Mouse (Mus musculus) heart, embryonic 16.5 days (tissue): Measurements from ENCODE around the gene Olfr873. TPM values are rescaled to one million over a fixed set of nuclear protein-coding genes. Genes with fewer than 3 reads are reported as not detected.
"Not testable (repeated sequence)": the region's sequence is repeated elsewhere in the genome, so short reads cannot be mapped to it uniquely, and the experiment has no call there.

Experiments used
- ATAC-seq: fragments of 200-750 bp; cut with Nextera tagmentation; replicated peaks from 2 replicates; pipeline ENCODE4 v1.8.0; 2017; ENCODE audit warnings: moderate number of reproducible peaks; ENCODE audit not compliant: insufficient read depth, low FRiP score; ENCODE audit errors: extremely low read depth
- H3K27ac ChIP-seq: fragments of 300-500 bp; sonication (generic); 2 replicates; pipeline ENCODE4 v1.5.1; 2014; ENCODE audit warnings: mild to moderate bottlenecking, low read length, control low read depth, moderate library complexity
- H3K27me3 ChIP-seq: fragments of 300-500 bp; sonication (generic); 2 replicates; pipeline ENCODE4 v1.6.1; 2014; ENCODE audit warnings: low read length, mixed read lengths; ENCODE audit not compliant: control insufficient read depth, insufficient read depth
- H3K36me3 ChIP-seq: fragments of 300-500 bp; sonication (generic); 2 replicates; pipeline ENCODE4 v1.6.1; 2014; ENCODE audit not compliant: control insufficient read depth, insufficient read depth
- H3K4me1 ChIP-seq: fragments of 300-500 bp; sonication (generic); 2 replicates; pipeline ENCODE4 v1.6.1; 2014; ENCODE audit warnings: low read length, mixed read lengths; ENCODE audit not compliant: control insufficient read depth, insufficient read depth
- H3K4me2 ChIP-seq: fragments of 300-500 bp; sonication (generic); 2 replicates; pipeline ENCODE4 v1.6.1; 2014; ENCODE audit warnings: low read depth, mild to moderate bottlenecking, control low read depth, low read length
- H3K4me3 ChIP-seq: fragments of 300-500 bp; sonication (generic); 2 replicates; pipeline ENCODE4 v1.5.1; 2014; ENCODE audit warnings: mild to moderate bottlenecking, control low read depth, low read length
- H3K9ac ChIP-seq: fragments of 300-500 bp; sonication (generic); 2 replicates; pipeline ENCODE4 v1.6.1; 2014; ENCODE audit warnings: low read length, control low read depth
- H3K9me3 ChIP-seq: fragments of 300-500 bp; sonication (generic); replicated peaks from 2 replicates; pipeline ENCODE4 v1.6.1; 2016; ENCODE audit warnings: low read length; ENCODE audit not compliant: control insufficient read depth
- WGBS: fragments of 180-500 bp; shearing (Covaris S2); extraction: QIAGEN DNeasy Blood & Tissue Kit; methylation state at CpG from one replicate; pipeline ENCODE4 v1.1.7; 2014; 5-methylcytosine and 5-hydroxymethylcytosine counted together
- polyA plus RNA-seq: library from polyadenylated mRNA; unstranded; fragments of >200 nt; fragmentation: Nextera tagmentation; extraction: Ambion mirVana; gene quantifications from 2 replicates; pipeline ENCODE4 v1.2.1, GENCODE M21; 2015

The Olfr873 gene
- polyA plus RNA-seq, result not detected in 2 replicates

- Histone ChIP-seq H3K36me3 (no peaks in the 10 kb centered on the region), H3K27me3 (no peaks in the 10 kb centered on the region), H3K4me3 (no peak within 1 kb of the TSS), H3K9ac (no peak within 1 kb of the TSS), H3K4me2 (no peak within 1 kb of the TSS), H3K4me1 (no peaks in the 10 kb centered on the region), H3K27ac (no peak within 1 kb of the TSS), H3K9me3 (no peaks in the 10 kb centered on the region)
- no peak for ATAC-seq
- WGBS, result 88% methylated on average over 1 of the region's 1 CpGs
These were observed at the start of gene Olfr873 for GRCm38 (mm10) chr9:20298232-20298631. TSS of gene Olfr873 (plus strand) at chr9:20298532.

- Histone ChIP-seq H3K4me1 (no peaks in the 10 kb centered on the region), H3K4me2 (no peak within 1 kb of the TSS), H3K27me3 (no peaks in the 10 kb centered on the region), H3K36me3 (no peaks in the 10 kb centered on the region), H3K27ac (no peak within 1 kb of the TSS), H3K9ac (no peak within 1 kb of the TSS), H3K4me3 (no peak within 1 kb of the TSS), H3K9me3 (no peaks in the 10 kb centered on the region)
- ATAC-seq, result no peak
- 75% methylated on average over 1 of the region's 1 CpGs for WGBS
These were observed 16.3 kb upstream of the Olfr873 start, which contains the start of gene Olfr39 for GRCm38 (mm10) chr9:20282051-20282450. TSS of gene Olfr39 (plus strand) at chr9:20282351.

- not testable (repeated sequence) for H3K27ac ChIP-seq, H3K9ac ChIP-seq, H3K36me3 ChIP-seq, H3K4me2 ChIP-seq, H3K9me3 ChIP-seq, H3K27me3 ChIP-seq, H3K4me3 ChIP-seq, ATAC-seq, H3K4me1 ChIP-seq
- 73% methylated on average over 5 of the region's 5 CpGs for WGBS
These were observed 2.8 kb upstream of the Olfr873 start for GRCm38 (mm10) chr9:20295562-20295961.

DNA sequence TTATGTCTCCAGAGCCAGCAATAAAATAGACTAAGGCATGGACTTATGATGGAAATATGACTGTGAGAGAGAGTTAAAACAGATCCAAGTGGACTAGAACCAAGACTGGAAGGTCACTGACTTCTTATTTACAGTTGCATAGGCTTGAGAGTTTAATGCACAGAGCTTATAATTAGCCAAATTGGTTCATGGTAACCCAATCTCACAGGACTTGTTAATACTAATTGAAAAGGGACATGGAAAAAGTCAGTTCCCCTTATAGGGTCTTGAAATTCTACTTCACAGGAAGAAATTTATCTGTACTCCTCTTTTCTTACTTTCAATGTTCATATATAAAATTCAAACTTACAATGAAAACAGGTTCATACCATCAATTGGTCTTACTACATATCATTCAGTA is 37.7 kb downstream of the Olfr873 start, which contains the start of gene Olfr18:
TSS of gene Olfr18 (minus strand) at position 101 of the 400 bp plus-strand sequence.
- Histone ChIP-seq H3K27ac (no peak within 1 kb of the TSS), H3K27me3 (no peaks in the 10 kb centered on the region), H3K4me3 (no peak within 1 kb of the TSS), H3K9me3 (no peaks in the 10 kb centered on the region), H3K9ac (no peak within 1 kb of the TSS), H3K36me3 (no peaks in the 10 kb centered on the region), H3K4me1 (no peaks in the 10 kb centered on the region), H3K4me2 (no peak within 1 kb of the TSS)
- no peak for ATAC-seq

DNA sequence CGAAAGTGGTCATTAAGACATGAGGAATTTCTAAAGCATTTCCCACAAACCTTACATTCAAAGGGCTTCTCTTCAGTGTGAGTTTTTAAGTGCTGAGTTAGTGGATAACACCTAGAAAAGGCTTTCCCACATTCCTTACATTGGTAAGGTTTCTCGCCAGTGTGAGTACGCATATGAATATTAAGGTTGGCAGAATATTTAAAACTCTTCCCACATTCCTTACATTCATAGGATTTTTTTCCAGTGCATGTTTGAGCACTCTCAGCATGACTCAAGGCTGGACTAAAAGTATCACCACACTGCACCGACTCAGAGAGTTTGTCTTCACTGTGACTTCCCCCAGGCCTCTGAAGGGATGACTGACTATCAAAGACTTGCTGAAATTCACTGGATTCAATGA is 50.2 kb downstream of the Olfr873 start:
- Histone ChIP-seq H3K4me2 (no peak overlapping the region), H3K36me3 (peaks cover 26% of the 10 kb centered on the region), H3K4me1 (no peaks in the 10 kb centered on the region), H3K9me3 (peaks cover 12% of the 10 kb centered on the region), H3K9ac (no peak overlapping the region), H3K27me3 (no peaks in the 10 kb centered on the region), H3K4me3 (no peak overlapping the region), H3K27ac (no peak overlapping the region)
- ATAC-seq, result no peak
- 81% methylated on average over 4 of the region's 4 CpGs for WGBS

Other genes with a start within 250 kb of the Olfr873 start
- not detected in 2 replicates for gene Olfr867, start 241.0 kb upstream of the Olfr873 start, polyA plus RNA-seq
- gene Olfr868, start 199.9 kb upstream of the Olfr873 start, polyA plus RNA-seq, result not detected in 2 replicates
- gene Olfr869, start 169.5 kb upstream of the Olfr873 start, polyA plus RNA-seq, result not detected in 2 replicates
- not detected in 2 replicates for gene Olfr870, start 124.5 kb upstream of the Olfr873 start, polyA plus RNA-seq
- gene Olfr871, start 86.3 kb upstream of the Olfr873 start, polyA plus RNA-seq, result not detected in 2 replicates
- not detected in 2 replicates for gene Olfr872, start 61.4 kb upstream of the Olfr873 start, polyA plus RNA-seq
- not detected in 2 replicates for gene Olfr39, start 16.2 kb upstream of the Olfr873 start, polyA plus RNA-seq
- not detected in 2 replicates for gene Olfr18, start 37.6 kb downstream of the Olfr873 start, polyA plus RNA-seq
- gene Zfp560, start 86.6 kb downstream of the Olfr873 start, polyA plus RNA-seq, result 29.1 and 31.0 TPM in 2 replicates
- 7.8 and 9.1 TPM in 2 replicates for gene Zfp26, start 161.6 kb downstream of the Olfr873 start, polyA plus RNA-seq
- gene Zfp426, start 194.2 kb downstream of the Olfr873 start, polyA plus RNA-seq, result 12.6 and 14.0 TPM in 2 replicates
- gene Zfp266, start 222.9 kb downstream of the Olfr873 start, polyA plus RNA-seq, result 46.1 and 46.2 TPM in 2 replicates